Mouse (Mus musculus) hindbrain, embryonic 12.5 days (tissue): Measurements from ENCODE around the gene Caprin1. TPM values are rescaled to one million over a fixed set of nuclear protein-coding genes. Genes with fewer than 3 reads are reported as not detected.

Experiments used
- ATAC-seq: fragments of 200-750 bp; cut with Nextera tagmentation; 2 replicates; pipeline ENCODE4 v1.8.0; 2017; ENCODE audit warnings: moderate TSS enrichment; ENCODE audit not compliant: low FRiP score
- H3K27ac ChIP-seq: fragments of 300-500 bp; sonication (generic); 2 replicates; pipeline ENCODE4 v1.5.1; 2016; ENCODE audit warnings: mild to moderate bottlenecking
- H3K27me3 ChIP-seq: fragments of 300-500 bp; sonication (generic); 2 replicates; pipeline ENCODE4 v1.6.1; 2016; ENCODE audit warnings: mild to moderate bottlenecking
- H3K36me3 ChIP-seq: fragments of 300-500 bp; sonication (generic); 2 replicates; pipeline ENCODE4 v1.6.1; 2016; ENCODE audit warnings: mild to moderate bottlenecking
- H3K4me1 ChIP-seq: fragments of 300-500 bp; sonication (generic); 2 replicates; pipeline ENCODE4 v1.6.1; 2016
- H3K4me2 ChIP-seq: fragments of 300-500 bp; sonication (generic); replicated peaks from 2 replicates; pipeline ENCODE4 v1.6.1; 2016; ENCODE audit warnings: mild to moderate bottlenecking
- H3K4me3 ChIP-seq: fragments of 300-500 bp; sonication (generic); 2 replicates; pipeline ENCODE4 v1.5.1; 2016; ENCODE audit warnings: mild to moderate bottlenecking
- H3K9ac ChIP-seq: fragments of 300-500 bp; sonication (generic); 2 replicates; pipeline ENCODE4 v1.6.1; 2016; ENCODE audit warnings: mild to moderate bottlenecking, moderate library complexity
- H3K9me3 ChIP-seq: fragments of 300-500 bp; sonication (generic); replicated peaks from 2 replicates; pipeline ENCODE4 v1.6.1; 2016; ENCODE audit warnings: mild to moderate bottlenecking
- WGBS: fragments of 180-500 bp; shearing (Covaris S2); methylation state at CpG from one replicate; pipeline ENCODE4 v1.1.7; 2016; 5-methylcytosine and 5-hydroxymethylcytosine counted together
- polyA plus RNA-seq: library from polyadenylated mRNA; unstranded; fragments of >200 nt; fragmentation: Nextera tagmentation; extraction: Ambion mirVana; gene quantifications from 2 replicates; pipeline ENCODE4 v1.2.1, GENCODE M21; 2016

Gene Caprin1
- polyA plus RNA-seq, 1 experiment from 2014 or later = 538 TPM

GRCm38 (mm10) chr2:103746761-103747160 is 50.7 kb downstream of the Caprin1 start:
- WGBS = 87% methylated on average over 2 of the region's 2 CpGs
- H3K4me3 ChIP-seq = no peak overlapping the region
- H3K9ac ChIP-seq = no peak overlapping the region
- no peak for ATAC-seq
- no peaks in the 10 kb centered on the region for H3K27me3 ChIP-seq
- H3K36me3 ChIP-seq = peaks cover 60% of the 10 kb centered on the region
- no peaks in the 10 kb centered on the region for H3K4me1 ChIP-seq
- H3K27ac ChIP-seq = no peak overlapping the region
- H3K4me2 ChIP-seq = no peak overlapping the region
- H3K9me3 ChIP-seq = no peaks in the 10 kb centered on the region

- Histone ChIP-seq H3K4me3 (no peak overlapping the region), H3K27me3 (no peaks in the 10 kb centered on the region), H3K4me2 (no peak overlapping the region), H3K27ac (no peak overlapping the region), H3K9me3 (no peaks in the 10 kb centered on the region), H3K9ac (no peak overlapping the region), H3K4me1 (no peaks in the 10 kb centered on the region), H3K36me3 (peaks cover 57% of the 10 kb centered on the region)
- WGBS = 90% methylated on average over 2 of the region's 2 CpGs
- no peak for ATAC-seq
Measured at GRCm38 (mm10) chr2:103746096-103746495, 51.4 kb downstream of the Caprin1 start.

- Histone ChIP-seq H3K36me3 (peaks cover 58% of the 10 kb centered on the region), H3K4me2 (no peak overlapping the region), H3K4me1 (no peaks in the 10 kb centered on the region), H3K9ac (no peak overlapping the region), H3K4me3 (no peak overlapping the region), H3K9me3 (no peaks in the 10 kb centered on the region), H3K27me3 (no peaks in the 10 kb centered on the region), H3K27ac (no peak overlapping the region)
- WGBS = 90% methylated on average over 5 of the region's 5 CpGs
- no peak for ATAC-seq
Measured at GRCm38 (mm10) chr2:103745481-103745880, 52.0 kb downstream of the Caprin1 start.

GRCm38 (mm10) chr2:103743988-103744387 is 53.5 kb downstream of the Caprin1 start:
- H3K9ac ChIP-seq = no peak overlapping the region
- WGBS = 82% methylated on average over 7 of the region's 7 CpGs

GRCm38 (mm10) chr2:103743536-103743935 is 53.9 kb downstream of the Caprin1 start:
- Histone ChIP-seq H3K9ac (no peak overlapping the region), H3K4me2 (no peak overlapping the region), H3K9me3 (no peaks in the 10 kb centered on the region), H3K4me1 (no peaks in the 10 kb centered on the region), H3K36me3 (peaks cover 60% of the 10 kb centered on the region), H3K27me3 (no peaks in the 10 kb centered on the region), H3K27ac (no peak overlapping the region), H3K4me3 (no peak overlapping the region)
- ATAC-seq = no peak
- WGBS = 95% methylated on average over 2 of the region's 2 CpGs

More at GRCm38 (mm10) chr2:103743988-103744387, 53.5 kb downstream of the Caprin1 start:
- H3K27ac ChIP-seq = no peak overlapping the region
- no peaks in the 10 kb centered on the region for H3K9me3 ChIP-seq
- peaks cover 61% of the 10 kb centered on the region for H3K36me3 ChIP-seq
- no peaks in the 10 kb centered on the region for H3K27me3 ChIP-seq
- H3K4me1 ChIP-seq = no peaks in the 10 kb centered on the region
- no peak; the same call in 1 of the 2 replicates for ATAC-seq
- no peak overlapping the region for H3K4me3 ChIP-seq
- H3K4me2 ChIP-seq = no peak overlapping the region

GRCm38 (mm10) chr2:103742821-103743220 is 54.6 kb downstream of the Caprin1 start:
- Histone ChIP-seq H3K27me3 (no peaks in the 10 kb centered on the region), H3K36me3 (peaks cover 55% of the 10 kb centered on the region), H3K4me1 (no peaks in the 10 kb centered on the region), H3K9me3 (no peaks in the 10 kb centered on the region), H3K4me2 (no peak overlapping the region), H3K9ac (no peak overlapping the region), H3K27ac (no peak overlapping the region), H3K4me3 (no peak overlapping the region)
- no peak for ATAC-seq
- 96% methylated on average over 6 of the region's 6 CpGs for WGBS

GRCm38 (mm10) chr2:103731423-103731822 is 66.0 kb downstream of the Caprin1 start:
- Histone ChIP-seq H3K4me1 (no peaks in the 10 kb centered on the region), H3K9me3 (no peaks in the 10 kb centered on the region), H3K4me3 (no peak overlapping the region), H3K27ac (no peak overlapping the region), H3K36me3 (peaks cover 87% of the 10 kb centered on the region), H3K4me2 (no peak overlapping the region), H3K27me3 (no peaks in the 10 kb centered on the region), H3K9ac (no peak overlapping the region)
- ATAC-seq = no peak
- WGBS = 94% methylated on average over 6 of the region's 6 CpGs

GRCm38 (mm10) chr2:103730999-103731398 is 66.5 kb downstream of the Caprin1 start:
- no peaks in the 10 kb centered on the region for H3K9me3 ChIP-seq
- no peak for ATAC-seq
- H3K4me2 ChIP-seq = no peak overlapping the region
- peaks cover 90% of the 10 kb centered on the region for H3K36me3 ChIP-seq
- WGBS = 84% methylated on average over 8 of the region's 8 CpGs
- no peak overlapping the region for H3K27ac ChIP-seq
- H3K27me3 ChIP-seq = no peaks in the 10 kb centered on the region
- no peaks in the 10 kb centered on the region for H3K4me1 ChIP-seq
- H3K9ac ChIP-seq = no peak overlapping the region
- no peak overlapping the region for H3K4me3 ChIP-seq

GRCm38 (mm10) chr2:103728027-103728540 is 69.4 kb downstream of the Caprin1 start:
- WGBS = 86% methylated on average over 12 of the region's 12 CpGs
- no peak overlapping the region for H3K4me3 ChIP-seq
- no peaks in the 10 kb centered on the region for H3K4me1 ChIP-seq
- H3K9ac ChIP-seq = no peak overlapping the region
- peaks cover 90% of the 10 kb centered on the region for H3K36me3 ChIP-seq
- no peak overlapping the region for H3K27ac ChIP-seq
- H3K27me3 ChIP-seq = no peaks in the 10 kb centered on the region
- no peak overlapping the region for H3K4me2 ChIP-seq
- no peaks in the 10 kb centered on the region for H3K9me3 ChIP-seq
- ATAC-seq = no peak

- Histone ChIP-seq H3K9me3 (no peaks in the 10 kb centered on the region), H3K4me3 (no peak overlapping the region), H3K9ac (no peak overlapping the region), H3K27ac (no peak overlapping the region), H3K4me1 (no peaks in the 10 kb centered on the region), H3K4me2 (no peak overlapping the region), H3K27me3 (no peaks in the 10 kb centered on the region), H3K36me3 (peaks cover 81% of the 10 kb centered on the region)
- 79% methylated on average over 2 of the region's 2 CpGs for WGBS
- no peak for ATAC-seq
Measured at GRCm38 (mm10) chr2:103724521-103724920, 72.9 kb downstream of the Caprin1 start.

GRCm38 (mm10) chr2:103719292-103719646 is 78.2 kb downstream of the Caprin1 start:
- H3K36me3 ChIP-seq = peaks cover 67% of the 10 kb centered on the region
- no peak overlapping the region for H3K9ac ChIP-seq
- no peak overlapping the region for H3K4me2 ChIP-seq
- H3K9me3 ChIP-seq = no peaks in the 10 kb centered on the region
- H3K27me3 ChIP-seq = no peaks in the 10 kb centered on the region
- ATAC-seq = peak; percentile 41; the same call in 1 of the 2 replicates
- H3K4me3 ChIP-seq = no peak overlapping the region
- H3K4me1 ChIP-seq = no peaks in the 10 kb centered on the region
- no peak overlapping the region for H3K27ac ChIP-seq
- WGBS = 89% methylated on average over 7 of the region's 7 CpGs

- Histone ChIP-seq H3K36me3 (peaks cover 66% of the 10 kb centered on the region), H3K4me2 (no peak overlapping the region), H3K27me3 (no peaks in the 10 kb centered on the region), H3K27ac (no peak overlapping the region), H3K4me1 (no peaks in the 10 kb centered on the region), H3K4me3 (no peak overlapping the region), H3K9me3 (no peaks in the 10 kb centered on the region), H3K9ac (no peak overlapping the region)
- 63% methylated on average over 8 of the region's 8 CpGs for WGBS
- peak; percentile 84 for ATAC-seq
Measured at GRCm38 (mm10) chr2:103718594-103719291, 78.7 kb downstream of the Caprin1 start.

GRCm38 (mm10) chr2:103714412-103714811 is 83.0 kb downstream of the Caprin1 start:
- peaks cover 73% of the 10 kb centered on the region for H3K36me3 ChIP-seq
- H3K27me3 ChIP-seq = no peaks in the 10 kb centered on the region
- ATAC-seq = no peak
- no peak overlapping the region for H3K4me2 ChIP-seq
- H3K4me1 ChIP-seq = no peaks in the 10 kb centered on the region
- no peak overlapping the region for H3K27ac ChIP-seq
- no peak overlapping the region for H3K4me3 ChIP-seq
- no peaks in the 10 kb centered on the region for H3K9me3 ChIP-seq
- H3K9ac ChIP-seq = no peak overlapping the region
- 79% methylated on average over 4 of the region's 4 CpGs for WGBS
